1 mouse cellular context compared by ENCODE assay signal in the genomic region with DNA sequence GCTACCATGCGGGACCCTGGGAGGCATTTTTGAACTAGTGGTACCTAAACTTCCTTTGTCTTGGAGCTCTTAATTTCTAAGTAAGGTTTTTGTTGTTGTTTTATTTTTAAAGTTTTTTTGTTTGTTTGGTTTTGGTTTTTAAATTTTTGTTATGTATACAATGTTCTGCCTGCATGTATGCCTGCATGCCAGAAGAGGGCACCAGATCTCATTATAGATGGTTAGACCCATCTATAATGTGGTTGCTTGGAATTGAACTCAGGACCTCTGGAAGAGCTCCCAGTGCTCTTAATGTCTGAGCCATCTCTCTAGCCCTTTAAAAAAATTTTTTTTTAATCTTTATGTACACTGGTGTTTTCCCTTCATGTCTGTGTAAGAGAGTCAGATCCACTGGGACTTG.
TF ChIP-seq lines count a peak whose summit lies in the region.

No protein-coding gene starts in this region.

TF ChIP-seq in MEL, 35 proteins besides CTCF, POLR2A, EP300 and RAD21:
- TF ChIP-seq SMC3 (IDR thresholded peaks at IDR 0.05; ENCODE audit: low read depth, low read length) (peak; percentile 28; the same call in 1 of the 2 replicates), RCOR1 (IDR thresholded peaks at IDR 0.05; ENCODE audit: low read depth, low read length) (no peak)
TF ChIP-seq in MEL: peak in this region for 1.
